ENCODE assay signal across 8 mouse cellular contexts in the genomic region with DNA sequence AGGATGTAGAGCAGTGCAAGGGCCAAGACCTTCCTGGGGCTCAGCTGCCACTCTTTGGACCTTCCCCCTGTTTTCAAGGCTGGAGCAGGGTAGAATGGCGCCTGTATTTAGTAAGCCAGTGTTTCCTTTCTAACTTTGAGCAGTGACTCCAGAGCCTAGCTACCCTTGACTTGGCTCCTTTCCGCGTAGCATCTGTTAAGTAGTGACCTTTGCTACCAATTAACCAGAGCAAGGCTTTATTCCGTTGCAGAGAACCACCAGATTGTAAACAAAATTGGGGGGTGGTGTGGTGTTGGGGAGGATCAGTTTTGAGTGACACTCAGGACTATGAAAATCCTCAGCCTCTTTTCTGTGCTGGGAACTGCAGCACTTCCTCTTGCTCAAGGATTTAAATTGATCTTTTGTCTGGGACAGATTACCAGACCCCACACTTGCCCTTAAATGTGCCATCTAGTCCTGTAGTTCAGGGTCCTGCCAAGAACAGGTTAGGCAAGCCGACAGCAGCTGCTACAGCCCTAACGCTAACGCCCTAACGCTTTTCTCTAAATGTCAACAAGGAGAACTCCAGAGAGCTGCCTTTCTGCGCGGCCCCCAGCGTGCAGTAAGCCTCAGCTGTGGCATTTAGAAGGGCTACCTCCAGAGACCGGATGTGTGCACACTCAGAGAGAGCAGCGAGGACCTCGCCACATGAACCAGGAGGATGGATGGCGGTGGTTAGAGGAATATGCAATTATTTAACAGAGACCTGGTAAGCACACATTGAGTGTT. TPM values are rescaled to one million over a fixed set of nuclear protein-coding genes. Genes with fewer than 3 reads are reported as not detected.
DNase-seq lines count a peak whose midpoint lies in the region; ATAC-seq and TF ChIP-seq lines count a peak whose summit lies in the region.

No protein-coding gene starts in this region.

- peak; percentile 27 for DNase-seq in neural tube, embryonic 10.5 days (ENCODE audit: extremely low spot score, low spot score)
- DNase-seq in forelimb bud, embryonic 11.5 days (ENCODE audit: low read depth, low spot score) = peak; percentile 32
- DNase-seq in liver, adult 2 months (ENCODE audit: extremely low read depth, low read depth, low spot score) = peak; percentile 71
- peak; percentile 26 for DNase-seq in testis, postnatal 14 days (ENCODE audit: low spot score)
- DNase-seq in urinary bladder, adult 18-20 months (ENCODE audit: low spot score in 2 of 2) = no peak
- no peak for DNase-seq in left cerebral cortex, postnatal 25 days (ENCODE audit: low spot score in 2 of 2)
- no peak for DNase-seq in heart, adult 18-20 months

- H3K36me3 ChIP-seq in neural tube, embryonic 15.5 days = no peaks in the 10 kb centered on the region
- no peaks in the 10 kb centered on the region for H3K36me3 ChIP-seq in liver, adult 2 months (ENCODE audit: control insufficient read depth, insufficient read depth, low read length)

- H3K27me3 ChIP-seq in neural tube, embryonic 15.5 days (replicated peaks) = no peaks in the 10 kb centered on the region
- H3K27me3 ChIP-seq in liver, adult 2 months (ENCODE audit: control insufficient read depth, insufficient read depth, low read length) = no peaks in the 10 kb centered on the region

- H3K4me3 ChIP-seq in neural tube, embryonic 15.5 days (replicated peaks) = no peak overlapping the region
- H3K4me3 ChIP-seq in liver, adult 2 months (ENCODE audit: insufficient read depth, low read depth, low read length) = no peak overlapping the region

- intact Hi-C loops in left cerebral cortex, postnatal 25 days (cut with DNase I) = no loop called here

- H3K4me2 ChIP-seq in neural tube, embryonic 15.5 days = no peak overlapping the region

- H3K79me2 ChIP-seq in liver, adult 2 months (ENCODE audit: control insufficient read depth, insufficient read depth, low read length) = no peaks in the 10 kb centered on the region

- ATAC-seq in neural tube, embryonic 15.5 days (ENCODE audit: low FRiP score) = no peak

- WGBS in neural tube, embryonic 15.5 days = 49% methylated on average over 15 of the region's 15 CpGs
- 16% methylated on average over 15 of the region's 15 CpGs for WGBS in liver, adult 2 months

- H3K9ac ChIP-seq in neural tube, embryonic 15.5 days (replicated peaks) = no peak overlapping the region
- H3K9ac ChIP-seq in liver, adult 2 months (ENCODE audit: low read depth, low read length) = no peak overlapping the region

- no peaks in the 10 kb centered on the region for H3K9me3 ChIP-seq in neural tube, embryonic 15.5 days (replicated peaks)

- no peaks in the 10 kb centered on the region for H3K4me1 ChIP-seq in neural tube, embryonic 15.5 days
- peaks cover 3% of the 10 kb centered on the region; the same call in 1 of the 2 replicates for H3K4me1 ChIP-seq in liver, adult 2 months (ENCODE audit: control insufficient read depth, insufficient read depth, low read length)

- no peak overlapping the region for H3K27ac ChIP-seq in neural tube, embryonic 15.5 days (replicated peaks)
- no peak overlapping the region for H3K27ac ChIP-seq in liver, adult 2 months (replicated peaks; ENCODE audit: insufficient read depth, low read depth, low read length)

- no peak for TF ChIP-seq CTCF in liver, adult 2 months (IDR thresholded peaks at IDR 0.05; ENCODE audit: low read depth, low read length)

- TF ChIP-seq POLR2A in liver, adult 2 months (IDR thresholded peaks at IDR 0.05; ENCODE audit: extremely low read depth, insufficient read depth, low read length) = no peak

RNA-seq across cellular contexts. Expression of a gene that starts 59.9 kb away (rescaled TPM):
- 73.2 and 74.7 TPM in 2 replicates for polyA plus RNA-seq in neural tube, embryonic 15.5 days (2015; fragmentation: Nextera tagmentation; extraction: Ambion mirVana)
- 6.5 and 8.0 TPM in 2 replicates for total RNA-seq in liver, adult 2 months (2014; rRNA removed)
- 1.2 and 1.6 TPM in 2 replicates for polyA plus RNA-seq in liver, adult 2 months (2012; rRNA removed)
- total RNA-seq in left cerebral cortex, postnatal 25 days (2021) = 10 to 100 TPM; 66.2 to 72.1 TPM
- 10 to 100 TPM; 17.1 to 17.3 TPM for total RNA-seq in heart, adult 18-20 months (2021)

Comparison
In these comparisons a context has a peak if more than half of its experiments do, and no peak if none do; other contexts are left out.
1. DNase-seq: peak in neural tube, embryonic 10.5 days (single experiment), forelimb bud, embryonic 11.5 days (single experiment), liver, adult 2 months (single experiment) and testis, postnatal 14 days (single experiment); none in urinary bladder, adult 18-20 months (0 of 2), left cerebral cortex, postnatal 25 days (0 of 2) and heart, adult 18-20 months (0 of 2).